Mouse (Mus musculus) stomach, postnatal 0 days (tissue): ENCODE data around the gene Ergic2. TPM values are rescaled to one million over a fixed set of nuclear protein-coding genes. Genes with fewer than 3 reads are reported as not detected.
A peak's percentile ranks its signal among the peaks of the same experiment; 100 is the strongest.

ENCODE experiments used
- ATAC-seq: fragments of 200-750 bp; cut with Nextera tagmentation; 2 replicates; pipeline ENCODE4 v1.8.0; 2017; ENCODE audit not compliant: low FRiP score, low TSS enrichment
- DNase-seq: peaks from one replicate; pipeline ENCODE4 v3.0.0-alpha.2; 2016; ENCODE audit warnings: low spot score
- H3K27ac ChIP-seq: fragments of 300-500 bp; sonication (generic); replicated peaks from 2 replicates; pipeline ENCODE4 v1.5.1; 2014; ENCODE audit warnings: mild to moderate bottlenecking, control low read depth
- H3K27me3 ChIP-seq: fragments of 300-500 bp; sonication (generic); 2 replicates; pipeline ENCODE4 v1.6.1; 2014; ENCODE audit warnings: low read length; ENCODE audit not compliant: control insufficient read depth, insufficient read depth
- H3K36me3 ChIP-seq: fragments of 300-500 bp; sonication (generic); 2 replicates; pipeline ENCODE4 v1.6.1; 2014; ENCODE audit warnings: low read length, mixed read lengths; ENCODE audit not compliant: control insufficient read depth, insufficient read depth
- H3K4me1 ChIP-seq: fragments of 300-500 bp; sonication (generic); replicated peaks from 2 replicates; pipeline ENCODE4 v1.6.1; 2014; ENCODE audit warnings: antibody characterized with exemption; ENCODE audit not compliant: control insufficient read depth, insufficient read depth
- H3K4me2 ChIP-seq: fragments of 300-500 bp; sonication (generic); replicated peaks from 2 replicates; pipeline ENCODE4 v1.6.1; 2014; ENCODE audit warnings: low read depth, mild to moderate bottlenecking, control low read depth, moderate library complexity
- H3K4me3 ChIP-seq: fragments of 300-500 bp; sonication (generic); 2 replicates; pipeline ENCODE4 v1.5.1; 2014; ENCODE audit warnings: low read depth, low read length, control low read depth
- H3K9ac ChIP-seq: fragments of 300-500 bp; sonication (generic); 2 replicates; pipeline ENCODE4 v1.6.1; 2014; ENCODE audit warnings: mild to moderate bottlenecking, low read length, control low read depth, mixed read lengths
- H3K9me3 ChIP-seq: fragments of 300-500 bp; sonication (generic); 2 replicates; pipeline ENCODE4 v1.6.1; 2016; ENCODE audit warnings: low read length; ENCODE audit not compliant: control insufficient read depth
- CTCF ChIP-seq: IDR thresholded peaks from 2 replicates; pipeline ENCODE4 v1.5.1; 2016; ENCODE audit warnings: antibody characterized with exemption, low read depth, mild to moderate bottlenecking, moderate library complexity
- EP300 ChIP-seq: optimal IDR thresholded peaks from 2 replicates; pipeline ENCODE3; 2016; ENCODE audit warnings: antibody characterized with exemption
- WGBS: fragments of 180-500 bp; shearing (Covaris S2); extraction: QIAGEN DNeasy Blood & Tissue Kit; methylation state at CpG from one replicate; pipeline ENCODE4 v1.1.7; 2014; 5-methylcytosine and 5-hydroxymethylcytosine counted together
- polyA plus RNA-seq: library from polyadenylated mRNA; unstranded; fragments of >200 nt; fragmentation: Nextera tagmentation; extraction: Ambion mirVana; gene quantifications from 2 replicates; pipeline ENCODE4 v1.2.1, GENCODE M21; 2015

The Ergic2 gene
- polyA plus RNA-seq, 1 experiment from 2014 or later = 148 TPM

DNA sequence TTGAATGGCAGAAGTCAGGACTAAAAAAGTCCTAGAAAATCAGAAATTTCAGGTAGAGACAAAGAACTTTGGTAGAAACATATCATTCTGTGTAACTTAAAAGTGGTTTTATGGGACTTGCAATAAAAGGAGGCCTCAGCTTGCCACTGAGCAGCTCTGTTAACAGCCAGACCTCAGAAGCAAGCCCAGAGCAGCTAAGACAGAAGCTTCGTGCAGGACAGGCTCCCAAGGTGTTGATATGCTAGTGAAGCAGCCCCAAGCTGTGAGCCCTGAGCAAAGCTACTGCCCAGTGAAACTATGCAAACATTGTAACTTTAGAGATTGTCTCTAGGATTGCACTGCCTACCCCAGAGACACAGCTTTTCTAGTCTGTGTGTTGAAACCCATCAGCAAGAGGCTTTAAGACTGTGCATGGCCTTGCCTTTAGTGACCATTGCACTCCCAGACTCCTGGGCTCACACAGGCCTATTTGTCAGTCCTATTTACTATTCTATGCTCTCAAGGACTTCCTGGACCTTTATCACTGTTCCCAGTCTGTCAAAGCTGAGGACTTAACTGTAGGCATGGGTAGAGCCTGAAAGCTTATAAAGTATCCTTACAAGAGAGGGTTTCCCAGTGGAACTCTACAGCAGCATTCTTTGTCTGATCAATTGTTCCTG, 43.4 kb upstream of the Ergic2 start:
- H3K9me3 ChIP-seq = no peaks in the 10 kb centered on the region
- H3K9ac ChIP-seq = no peak overlapping the region
- DNase-seq (no peak), ATAC-seq (no peak)
- H3K4me3 ChIP-seq = no peak overlapping the region
- H3K4me2 ChIP-seq = no peak overlapping the region
- H3K27ac ChIP-seq = no peak overlapping the region
- H3K36me3 ChIP-seq = no peaks in the 10 kb centered on the region
- H3K4me1 ChIP-seq = no peaks in the 10 kb centered on the region
- WGBS = 62% methylated on average over 1 of the region's 1 CpGs
- no peaks in the 10 kb centered on the region for H3K27me3 ChIP-seq
- no peak for TF ChIP-seq CTCF
- no peak for TF ChIP-seq EP300

DNA sequence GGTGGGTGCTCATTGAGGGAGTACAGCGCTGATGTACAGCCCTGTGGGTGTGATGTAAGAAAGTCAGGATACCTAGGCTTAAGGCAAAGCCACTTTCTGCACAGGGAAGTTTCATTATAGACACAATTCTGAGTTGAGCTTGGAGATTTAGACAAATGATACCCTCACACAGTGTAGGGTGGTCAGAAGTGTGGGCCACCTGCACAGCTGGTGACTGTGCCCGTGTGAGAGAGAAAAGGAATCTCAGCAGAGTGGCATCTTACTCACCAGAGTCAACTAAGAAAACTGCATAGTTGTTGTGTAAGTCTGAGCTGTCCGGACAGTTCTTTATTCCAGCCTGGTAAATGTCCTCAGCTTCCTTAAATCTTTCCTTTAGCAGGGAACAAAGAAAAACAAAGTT, 37.0 kb upstream of the Ergic2 start:
- H3K27me3 ChIP-seq = no peaks in the 10 kb centered on the region
- no peaks in the 10 kb centered on the region for H3K9me3 ChIP-seq
- no peaks in the 10 kb centered on the region for H3K36me3 ChIP-seq
- 66% methylated on average over 3 of the region's 3 CpGs for WGBS
- no peak overlapping the region for H3K27ac ChIP-seq
- DNase-seq (no peak), ATAC-seq (no peak)
- H3K4me3 ChIP-seq = no peak overlapping the region
- H3K4me1 ChIP-seq = no peaks in the 10 kb centered on the region
- TF ChIP-seq CTCF = no peak
- TF ChIP-seq EP300 = no peak
- H3K4me2 ChIP-seq = no peak overlapping the region
- H3K9ac ChIP-seq = no peak overlapping the region

DNA sequence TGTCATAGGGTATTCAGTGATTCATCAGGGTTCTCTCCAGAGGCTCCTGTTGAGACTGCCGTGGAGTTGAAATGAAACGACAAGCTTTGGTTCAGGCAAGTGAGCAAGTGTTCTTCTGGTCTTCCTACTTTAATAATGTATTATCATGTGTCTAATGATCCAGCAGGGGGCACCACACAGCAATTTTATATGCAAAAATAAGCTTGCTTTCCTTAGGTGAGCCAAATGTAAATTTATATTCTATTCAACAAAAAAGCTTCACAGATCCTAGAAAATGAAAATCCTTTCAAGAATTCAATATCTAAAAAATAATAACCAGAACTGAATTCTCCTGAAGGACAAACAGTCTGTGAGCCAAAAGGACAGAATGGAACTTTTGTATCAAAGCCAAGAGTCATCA, 36.5 kb upstream of the Ergic2 start:
- H3K27me3 ChIP-seq = no peaks in the 10 kb centered on the region
- 24% methylated on average over 2 of the region's 2 CpGs for WGBS
- H3K36me3 ChIP-seq = no peaks in the 10 kb centered on the region
- no peak overlapping the region for H3K4me2 ChIP-seq
- TF ChIP-seq CTCF = peak; percentile 81
- TF ChIP-seq EP300 = no peak
- H3K9ac ChIP-seq = no peak overlapping the region
- ATAC-seq (0 out of 2 replicates have a peak, but pooled peaks have one; percentile 32), DNase-seq (peak; percentile 43)
- no peaks in the 10 kb centered on the region for H3K4me1 ChIP-seq
- H3K27ac ChIP-seq = no peak overlapping the region
- no peak overlapping the region for H3K4me3 ChIP-seq
- H3K9me3 ChIP-seq = no peaks in the 10 kb centered on the region

DNA sequence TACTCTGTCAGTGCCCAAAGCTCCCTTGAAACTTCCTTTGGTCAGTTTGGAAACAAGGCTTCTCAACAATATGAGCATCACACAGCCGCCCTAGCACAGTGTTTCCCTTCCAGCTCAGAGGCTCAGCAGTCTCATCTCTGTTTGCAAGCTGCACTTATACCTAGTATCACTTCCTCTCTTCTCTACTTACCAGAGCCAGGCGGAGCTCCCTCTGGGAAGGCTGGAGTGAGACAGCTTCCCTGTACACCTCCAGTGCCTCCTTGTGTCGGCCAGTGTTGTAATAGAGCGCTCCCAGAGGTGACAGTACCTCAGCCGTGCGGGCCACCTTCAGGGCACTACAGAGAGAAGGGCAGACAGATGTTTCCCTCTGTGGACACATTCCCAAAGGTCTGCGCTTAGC, 34.4 kb upstream of the Ergic2 start:
- Histone ChIP-seq H3K4me2 (no peak overlapping the region), H3K4me1 (no peaks in the 10 kb centered on the region), H3K27ac (no peak overlapping the region), H3K4me3 (no peak overlapping the region), H3K27me3 (no peaks in the 10 kb centered on the region), H3K36me3 (no peaks in the 10 kb centered on the region; the same call in 1 of the 2 replicates), H3K9me3 (no peaks in the 10 kb centered on the region), H3K9ac (no peak overlapping the region)
- ATAC-seq (no peak), DNase-seq (no peak)
- 75% methylated on average over 7 of the region's 7 CpGs for WGBS
- TF ChIP-seq CTCF (no peak), EP300 (no peak)

DNA sequence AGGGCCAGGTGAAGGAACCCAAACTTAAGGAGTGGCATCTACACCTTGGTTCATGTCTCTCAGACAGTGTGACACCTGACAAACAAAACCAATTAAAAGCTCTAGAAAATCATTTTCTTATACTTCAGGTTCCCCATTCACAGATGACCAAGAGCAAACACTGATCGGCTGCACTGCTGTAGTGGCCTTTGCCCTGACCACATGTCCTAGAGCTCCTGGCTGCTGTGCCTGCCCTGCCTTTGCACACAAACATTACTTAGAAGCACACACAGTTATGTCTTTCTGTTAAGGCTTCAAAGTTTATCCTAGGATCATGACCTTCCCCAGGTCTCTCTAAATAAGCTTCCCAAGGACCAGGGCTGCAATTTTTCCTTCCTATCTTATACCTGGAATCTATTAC, 32.7 kb upstream of the Ergic2 start:
- WGBS = 48% methylated on average over 1 of the region's 1 CpGs
- ATAC-seq (peak; percentile 42; the same call in 1 of the 2 replicates), DNase-seq (no peak)
- Histone ChIP-seq H3K36me3 (no peaks in the 10 kb centered on the region; the same call in 1 of the 2 replicates), H3K4me1 (no peaks in the 10 kb centered on the region), H3K27me3 (no peaks in the 10 kb centered on the region), H3K4me3 (no peak overlapping the region), H3K9me3 (no peaks in the 10 kb centered on the region), H3K27ac (no peak overlapping the region), H3K4me2 (no peak overlapping the region), H3K9ac (no peak overlapping the region)
- TF ChIP-seq CTCF (no peak), EP300 (no peak)

DNA sequence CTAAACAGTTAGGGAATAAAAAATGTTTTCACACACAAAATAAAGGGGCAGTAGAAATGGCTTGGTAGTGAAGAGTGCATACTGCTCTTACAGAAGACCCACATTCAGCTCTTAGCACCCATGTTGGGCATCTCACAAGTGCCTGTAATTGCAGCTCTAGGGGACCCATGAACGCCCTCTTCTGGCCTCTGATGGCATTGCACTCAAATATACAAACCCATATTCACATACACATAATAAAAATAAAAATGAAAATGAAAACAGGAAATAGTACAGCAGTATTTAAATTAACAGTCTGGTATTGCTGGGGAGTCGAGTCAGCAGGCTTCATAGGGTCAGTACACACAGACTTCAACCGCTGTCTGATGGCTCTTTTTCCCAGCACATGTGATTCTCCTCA, 30.1 kb upstream of the Ergic2 start:
- ATAC-seq = no peak
- no peaks in the 10 kb centered on the region for H3K27me3 ChIP-seq
- 61% methylated on average over 3 of the region's 3 CpGs for WGBS
- H3K27ac ChIP-seq = no peak overlapping the region
- DNase-seq = no peak
- TF ChIP-seq CTCF = peak; percentile 40
- TF ChIP-seq EP300 = no peak
- H3K4me1 ChIP-seq = no peaks in the 10 kb centered on the region
- H3K4me3 ChIP-seq = no peak overlapping the region
- H3K9me3 ChIP-seq = no peaks in the 10 kb centered on the region
- H3K4me2 ChIP-seq = no peak overlapping the region
- H3K36me3 ChIP-seq = no peaks in the 10 kb centered on the region; the same call in 1 of the 2 replicates
- no peak overlapping the region for H3K9ac ChIP-seq
